Mouse (Mus musculus): ENCODE measurements around the gene Scrn1.

DNA sequence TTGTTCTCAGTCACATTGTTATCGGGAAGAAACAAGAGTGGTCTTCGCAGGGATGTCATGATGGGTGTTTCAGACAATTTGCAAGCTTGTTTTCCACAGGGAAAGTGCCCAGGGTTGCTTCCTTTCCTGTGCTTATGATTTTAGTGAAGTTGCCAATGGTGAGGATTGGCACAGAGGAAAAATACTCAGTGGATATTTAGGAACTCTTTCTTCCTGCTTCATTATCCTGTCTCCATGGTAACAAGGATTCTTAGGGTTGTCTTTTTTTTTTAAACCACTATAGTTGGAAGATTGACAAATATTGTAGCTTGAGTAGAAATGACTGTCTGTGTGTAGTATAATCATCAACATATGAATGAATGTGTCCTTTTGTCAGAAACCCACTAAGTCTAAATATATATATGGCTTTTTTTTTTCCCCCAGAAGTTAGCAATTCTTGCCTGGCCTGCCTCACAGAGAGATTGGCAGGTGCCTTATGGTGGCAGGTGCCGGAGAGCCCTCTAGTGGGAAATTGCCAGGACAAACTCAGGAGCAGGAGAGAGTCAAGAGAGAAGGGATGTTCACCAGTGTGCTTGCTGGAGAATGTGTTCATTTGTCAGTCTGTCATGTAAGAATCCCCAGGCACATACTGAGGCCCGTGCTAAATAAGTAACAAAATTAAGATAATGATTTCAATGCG lies 87.5 kb downstream of the Scrn1 start:
- no peak for TF ChIP-seq MAX (IDR thresholded peaks at IDR 0.05)
- no peak for TF ChIP-seq CTCF (IDR thresholded peaks at IDR 0.05; ENCODE audit: control insufficient read depth, insufficient read depth, insufficient read length)
- TF ChIP-seq MYOG (IDR thresholded peaks at IDR 0.05; ENCODE audit: control insufficient read depth, extremely low read depth, insufficient read length) = no peak
